Mouse (Mus musculus) adrenal gland (tissue): ENCODE measurements at regions not wholly inside any gene's neighbourhood (a gene's known extent, or its start where the extent isn't known, plus 50 kb on each side); places are given as distances from the start of the nearest gene placed in this dataset.
"Not testable (repeated sequence)": the region's sequence is repeated elsewhere in the genome, so short reads cannot be mapped to it uniquely, and the experiment has no call there.

Source experiments
- intact Hi-C: fragments of 180-260 bp; cut with DNase I; formaldehyde crosslinking; loops from one replicate; pipeline ENCODE4 v1.15.1; 2025

DNA sequence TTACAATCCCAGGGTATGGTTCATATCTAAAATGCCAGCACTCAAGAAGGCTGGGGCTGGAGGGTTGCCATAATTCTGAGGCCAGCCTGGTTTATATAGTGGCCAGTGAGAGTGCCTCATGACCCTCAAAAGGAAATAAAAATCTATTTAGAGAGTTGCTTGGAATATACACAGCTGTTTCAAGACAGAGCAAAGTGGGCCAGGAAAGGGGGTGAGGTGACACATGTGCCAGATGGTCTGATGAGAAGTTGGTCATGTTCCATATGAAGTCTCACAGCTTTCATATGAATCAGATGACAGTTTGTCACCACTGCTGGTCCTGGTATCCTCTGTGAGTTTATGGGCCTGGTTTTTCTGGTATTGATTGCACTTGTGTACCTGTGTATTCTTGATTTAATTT, 261.5 kb upstream of the Ube2e3 start:
- intact Hi-C loops = no loop called here

DNA sequence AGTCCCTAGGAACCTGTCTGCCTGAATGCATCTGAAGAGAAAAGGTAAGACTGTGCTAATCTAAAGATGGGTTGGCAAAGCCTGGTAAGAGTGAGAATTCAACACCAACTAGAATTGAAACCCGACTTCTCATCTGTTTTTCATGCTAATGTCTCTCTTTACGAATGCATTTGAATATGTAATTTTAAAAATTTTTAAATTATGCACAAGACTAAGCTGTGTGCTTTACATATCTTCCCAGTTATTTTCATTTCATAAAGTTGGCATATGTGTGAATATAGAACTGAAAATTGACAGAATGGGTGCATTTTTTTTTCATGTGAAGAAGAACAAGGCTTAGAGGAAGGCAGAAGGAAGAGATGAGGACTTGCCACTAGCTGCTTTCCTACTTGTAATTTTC, 267.2 kb upstream of the Ube2e3 start:
- intact Hi-C loops = no loop called here

DNA sequence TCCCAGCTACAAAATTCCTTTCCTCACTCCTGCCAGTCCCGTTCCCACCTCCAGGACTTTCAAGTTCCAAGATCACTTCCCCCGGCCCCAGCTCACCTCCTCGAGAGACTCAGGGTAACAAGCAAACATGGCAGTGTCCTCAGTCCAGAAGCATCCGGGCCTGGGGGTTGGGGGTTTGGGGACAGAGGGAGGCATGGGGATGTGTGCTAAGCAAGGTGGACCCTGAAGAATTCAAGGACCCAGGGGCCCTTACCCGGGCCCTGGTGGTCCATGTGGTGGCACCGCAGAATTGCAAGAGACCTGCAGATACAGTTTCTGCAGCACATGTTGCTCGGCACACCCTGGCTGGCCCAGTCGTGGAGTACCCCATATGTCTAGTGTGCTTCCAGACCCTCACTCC, 269.9 kb upstream of the Ube2e3 start:
- intact Hi-C loops = no loop called here

DNA sequence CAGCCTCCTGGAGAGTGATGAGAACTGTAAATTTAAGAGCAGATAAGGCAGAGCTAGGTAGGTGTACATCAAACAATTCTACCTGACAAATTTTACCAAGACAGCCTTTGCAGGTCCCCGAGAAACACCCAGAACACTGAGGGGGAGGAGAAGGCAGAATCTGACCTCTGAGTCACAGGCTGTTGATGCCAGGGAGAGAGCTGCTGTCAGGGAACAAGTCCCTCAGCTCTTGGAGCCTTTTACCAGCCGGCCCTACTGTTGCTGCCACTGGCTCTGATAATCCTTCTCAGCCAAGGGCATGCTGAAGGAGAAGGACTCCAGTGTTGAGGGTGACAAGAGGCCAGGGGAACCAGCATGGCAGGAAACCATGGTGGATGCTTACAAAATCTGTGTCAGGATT, 271.7 kb upstream of the Ube2e3 start:
- intact Hi-C loops = no loop called here

DNA sequence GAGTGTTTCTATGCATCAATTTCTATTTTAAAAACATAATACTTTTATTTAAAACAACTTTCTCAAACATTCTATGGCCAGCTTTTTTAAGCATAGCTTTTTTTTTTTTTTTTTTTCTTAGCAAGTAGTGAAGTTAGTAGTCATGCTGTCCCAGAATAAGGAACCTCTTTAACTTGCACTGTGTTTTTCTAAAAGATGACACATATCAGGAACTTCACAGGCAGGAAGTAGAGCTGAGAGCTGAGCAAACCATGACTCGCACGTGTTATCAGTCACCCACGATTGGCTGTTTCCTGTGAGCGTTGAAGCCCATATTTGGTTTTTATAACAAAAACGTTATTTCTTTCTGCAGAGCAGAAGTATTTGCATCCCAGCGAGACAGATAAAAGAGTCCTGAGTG, 287.9 kb upstream of the Ube2e3 start:
- intact Hi-C loops = no loop called here

DNA sequence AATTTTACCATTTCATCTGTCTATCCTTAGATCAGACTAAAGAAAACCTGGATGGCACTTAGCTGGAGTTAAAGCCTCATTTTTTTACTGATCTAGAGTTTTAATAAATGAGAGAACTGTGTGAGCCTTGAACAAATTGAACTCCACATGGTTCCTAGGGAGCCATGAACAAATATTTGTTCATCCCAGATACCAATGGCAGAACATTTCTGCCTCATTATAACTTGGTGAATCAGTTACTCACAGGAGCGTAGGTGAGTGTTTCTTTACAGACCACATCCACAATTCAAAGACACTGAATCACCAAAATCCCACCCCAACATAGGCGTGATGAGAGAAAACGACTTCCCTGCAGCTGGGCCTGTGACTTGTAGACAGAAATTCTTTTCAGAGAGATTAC, 295.4 kb upstream of the Ube2e3 start:
- intact Hi-C loops = no loop called here

DNA sequence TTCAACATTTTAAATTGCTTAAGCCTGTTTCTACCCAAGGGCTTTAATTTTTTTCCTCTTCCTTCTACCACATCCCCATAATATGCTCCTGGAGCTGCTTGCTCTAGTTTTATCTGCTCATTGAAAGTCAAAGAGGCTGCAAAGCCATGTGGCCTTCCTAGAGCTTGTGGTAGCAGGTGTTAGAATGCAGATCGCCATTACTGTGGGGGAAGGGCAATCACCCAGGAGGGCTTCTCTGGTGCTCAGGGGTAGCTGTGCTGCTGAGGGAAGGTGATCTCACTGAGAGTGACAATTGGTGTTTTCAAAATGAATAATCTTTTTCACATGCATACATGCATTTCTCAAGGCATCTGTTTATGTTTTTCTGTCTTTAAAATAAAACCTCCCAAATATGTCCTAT, 309.8 kb upstream of the Ube2e3 start:
- intact Hi-C loops = no loop called here

DNA sequence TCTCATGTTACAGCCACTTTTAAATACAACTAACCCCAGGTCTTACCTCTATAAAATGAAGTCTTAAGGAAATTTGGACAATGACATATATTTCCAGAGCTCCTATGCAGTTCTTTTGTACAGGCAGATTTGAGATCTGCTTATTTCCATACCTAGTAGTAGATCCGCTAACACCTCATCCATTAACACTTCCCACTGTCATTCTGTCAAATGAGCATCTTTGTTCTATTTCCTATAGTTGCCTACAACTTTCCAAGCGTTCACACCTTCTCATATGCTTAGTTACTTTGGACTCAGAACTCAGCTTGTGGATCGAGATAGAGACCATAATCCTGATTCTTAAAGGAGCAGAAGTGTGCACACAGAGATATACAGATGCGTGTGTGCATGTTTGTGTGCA, 316.8 kb upstream of the Ube2e3 start:
- intact Hi-C loops = no loop called here

DNA sequence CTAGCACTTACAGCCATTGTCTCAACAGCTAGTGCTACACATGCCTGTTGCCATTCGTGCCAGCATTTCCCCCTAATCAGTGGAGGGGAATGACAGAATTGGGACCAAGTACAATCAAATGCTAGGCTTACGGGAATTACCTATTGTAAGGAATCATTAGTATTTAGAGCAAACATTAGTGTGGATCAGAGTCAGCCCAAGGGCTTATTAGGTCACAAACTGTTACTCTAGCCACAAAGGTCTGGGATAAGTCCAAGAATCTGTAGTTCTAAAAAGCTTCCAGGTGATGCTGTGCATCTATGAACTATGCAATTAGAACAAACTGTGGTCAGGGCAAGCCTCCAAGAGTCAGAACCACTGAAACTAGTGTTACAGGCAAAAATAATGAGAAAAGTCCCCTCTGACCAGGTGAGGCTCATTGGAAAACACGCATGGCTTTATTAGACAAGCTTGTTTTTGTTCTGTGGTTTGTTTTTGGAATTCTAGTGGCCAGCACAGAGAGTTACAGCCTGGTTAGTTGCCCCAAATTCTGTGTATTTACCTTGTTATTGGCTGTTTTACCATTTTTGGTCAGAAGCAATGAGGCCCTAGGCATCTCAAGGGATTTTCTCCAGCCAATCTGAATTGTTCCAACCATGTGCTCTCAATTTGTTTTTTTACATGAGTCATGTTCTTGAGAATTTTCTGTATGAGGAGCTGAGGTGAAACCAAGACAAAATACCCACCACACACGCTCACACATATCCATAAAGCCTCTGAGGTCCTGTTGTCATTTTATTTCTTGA, 319.0 kb upstream of the Ube2e3 start:
- intact Hi-C loops = no loop called here

DNA sequence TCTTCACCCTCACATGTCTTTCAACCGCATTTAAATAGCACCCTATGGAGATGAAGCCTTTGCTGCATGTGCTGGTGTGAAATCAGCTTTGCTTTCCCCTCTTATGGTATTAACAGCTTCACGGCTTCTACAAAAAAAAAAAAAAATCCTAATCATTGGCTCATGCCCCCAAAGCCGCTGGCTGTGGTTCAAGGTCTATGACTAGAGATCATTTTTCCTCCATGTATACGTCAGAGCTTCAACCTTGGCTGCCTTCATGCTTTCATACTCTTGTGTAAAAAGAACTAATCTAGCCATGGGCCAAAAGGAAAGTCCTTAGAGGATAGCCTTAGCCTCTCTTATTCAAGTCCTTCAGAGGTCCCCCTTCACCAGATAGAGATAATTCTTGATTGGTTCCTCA, 320.6 kb upstream of the Ube2e3 start:
- intact Hi-C loops = no loop called here

DNA sequence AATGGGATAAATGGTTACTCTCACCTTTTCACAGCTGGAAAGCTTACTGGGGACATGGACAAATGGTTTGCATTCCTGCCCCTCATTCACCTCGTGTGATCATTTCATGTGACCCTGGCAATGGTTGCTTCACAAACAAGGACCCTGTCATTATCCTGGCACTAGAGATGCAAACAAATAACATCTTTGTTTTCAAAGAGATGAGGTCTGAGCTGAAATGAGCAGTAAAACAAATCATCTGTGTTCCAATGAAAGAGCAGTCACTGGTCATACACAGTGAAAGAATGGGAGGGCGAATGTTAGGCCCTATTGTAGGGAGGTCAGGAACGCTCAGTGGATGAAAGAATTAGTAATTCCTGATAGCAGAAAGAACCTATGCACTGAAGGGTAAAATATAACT, 327.5 kb upstream of the Ube2e3 start:
- intact Hi-C loops = no loop called here

DNA sequence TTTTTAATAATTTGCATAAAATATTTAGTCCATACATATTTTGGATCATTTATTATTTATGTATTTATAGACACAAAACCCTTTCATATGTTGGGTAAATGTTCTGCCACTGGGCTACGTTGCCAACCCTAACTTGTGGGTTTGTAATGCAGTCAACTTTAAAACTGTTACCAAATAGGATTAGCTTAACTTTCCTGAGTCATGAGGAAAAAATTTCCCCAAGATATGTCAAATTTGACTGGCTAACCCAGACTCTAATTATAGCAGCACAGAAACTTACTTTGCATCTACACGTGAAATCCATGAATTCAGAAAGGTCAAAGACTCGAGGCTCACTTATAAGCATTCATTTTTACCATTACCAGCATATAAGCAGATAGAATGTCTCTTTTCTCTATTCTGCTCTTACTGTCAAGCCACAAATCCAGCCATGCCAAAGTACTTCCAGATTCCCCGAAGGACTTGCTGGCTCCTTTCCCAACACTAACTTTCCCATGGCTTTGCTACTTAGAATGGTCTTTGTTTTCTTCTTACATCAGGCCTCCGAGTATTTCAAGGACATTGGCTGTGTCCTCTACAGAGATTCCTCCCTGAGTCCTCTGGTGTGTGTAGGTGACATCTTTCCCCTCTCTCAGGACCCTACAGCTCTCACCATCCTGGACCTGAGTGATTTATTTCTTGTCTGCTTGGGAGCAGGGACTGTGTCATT, 328.2 kb upstream of the Ube2e3 start:
- intact Hi-C loops = no loop called here

DNA sequence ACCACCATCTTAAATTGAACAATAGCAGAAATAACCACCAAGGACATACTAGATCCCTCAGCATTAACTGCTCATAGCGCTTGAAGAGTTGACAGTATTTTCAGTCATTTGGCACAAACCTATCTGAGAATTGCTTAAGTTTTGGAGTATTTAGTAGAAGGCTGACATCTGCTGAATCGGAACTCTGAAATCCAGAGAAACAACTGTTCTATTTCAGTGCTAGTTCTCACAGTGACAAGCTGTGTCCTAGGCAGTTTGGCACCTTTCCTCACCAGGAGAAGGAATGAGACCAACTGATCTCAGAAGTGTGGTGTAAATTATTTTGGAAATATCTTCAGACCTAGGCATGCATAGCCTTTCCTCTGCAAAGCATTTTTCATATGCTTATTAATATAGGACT, 330.4 kb upstream of the Ube2e3 start:
- intact Hi-C loops = no loop called here

DNA sequence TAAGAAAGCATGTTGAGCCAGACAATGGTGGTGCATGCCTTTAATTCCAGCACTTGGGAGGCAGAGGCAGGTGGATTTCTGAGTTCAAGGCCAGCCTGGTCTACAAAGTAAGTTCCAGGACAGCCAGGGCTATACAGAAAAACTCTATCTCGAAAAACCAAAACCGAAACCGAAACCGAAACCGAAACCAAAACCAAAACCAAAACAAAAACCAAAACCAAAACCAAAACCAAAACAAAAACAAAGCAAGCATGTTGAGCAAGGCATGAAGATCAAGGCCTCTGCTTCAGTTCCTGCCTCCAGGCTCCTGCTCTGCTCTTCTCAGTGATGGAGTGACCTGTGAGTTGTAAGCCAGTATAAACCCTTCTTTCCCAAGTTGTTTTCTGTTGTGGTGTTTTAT, 334.0 kb upstream of the Ube2e3 start:
- intact Hi-C loops = not testable (repeated sequence)

DNA sequence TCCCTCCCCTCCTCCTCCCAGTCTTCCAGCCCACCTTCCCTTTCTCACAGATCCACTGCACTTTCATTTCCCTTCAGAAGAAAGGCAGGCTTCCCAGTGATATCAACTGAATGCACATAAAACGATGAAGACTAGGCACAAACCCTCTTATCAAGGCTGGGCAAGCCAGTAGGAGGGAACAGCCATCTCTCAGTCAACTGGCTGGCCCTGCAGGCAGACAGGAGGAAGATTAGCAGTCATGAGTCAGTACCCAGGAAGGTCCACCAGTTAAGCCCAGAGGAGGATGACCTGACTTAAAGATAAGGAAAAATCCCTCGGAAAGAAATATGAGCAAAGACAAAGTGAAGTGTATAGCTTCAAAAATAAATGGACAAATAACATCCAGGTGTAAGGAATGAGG, 337.4 kb upstream of the Ube2e3 start:
- intact Hi-C loops = no loop called here

DNA sequence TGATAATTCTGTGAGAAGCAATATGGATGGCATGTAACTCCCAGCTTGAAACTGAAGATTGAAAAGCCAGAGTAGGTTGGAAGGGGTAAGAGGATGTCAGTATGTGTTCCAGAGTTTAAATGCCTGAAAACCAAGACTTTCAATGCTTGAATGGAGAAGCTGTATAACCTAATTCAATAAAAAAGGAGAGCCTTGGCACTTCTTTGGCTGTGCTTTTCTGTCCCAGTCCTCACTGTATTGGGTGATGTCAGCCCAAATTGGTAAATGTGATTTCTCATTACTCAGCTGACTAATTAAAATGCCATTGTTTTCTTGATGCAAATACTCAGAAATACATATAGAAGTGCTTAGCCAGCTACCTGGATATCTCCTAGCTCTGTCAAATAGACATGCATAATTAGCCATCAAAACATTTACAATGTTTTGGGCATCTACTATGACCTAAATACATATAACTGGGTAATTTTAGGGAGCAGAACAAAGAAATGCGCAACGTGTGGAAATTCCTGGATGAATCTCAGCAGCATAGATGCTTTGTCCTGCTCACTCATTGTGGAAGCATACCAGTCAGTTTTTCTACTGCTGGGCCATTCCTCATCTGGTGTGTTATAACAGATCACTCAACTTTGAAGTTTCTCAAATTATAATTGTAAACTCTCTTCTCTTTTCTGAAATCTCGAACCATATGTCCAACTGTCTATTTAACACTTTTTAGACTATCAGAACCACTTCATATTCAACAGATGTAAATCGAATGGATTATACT, 347.5 kb upstream of the Ube2e3 start:
- intact Hi-C loops = no loop called here

DNA sequence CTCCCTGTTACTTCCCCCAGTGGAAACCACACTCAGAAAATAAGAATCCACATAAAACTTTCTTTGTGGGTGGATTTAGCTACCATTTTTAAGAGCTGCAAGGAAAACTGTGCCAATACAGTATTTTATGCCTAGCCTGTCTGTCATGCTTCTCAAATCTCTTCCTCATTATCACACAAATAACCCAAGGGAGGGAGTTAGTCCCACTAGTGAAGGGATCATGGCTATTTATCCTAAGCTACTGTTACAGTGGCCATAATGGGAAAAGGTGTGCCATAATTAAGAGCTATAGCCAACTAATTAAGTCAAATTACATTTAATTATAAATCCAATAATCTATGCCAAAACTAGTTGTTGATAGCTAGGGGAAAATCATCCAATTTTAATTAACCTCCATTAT, 374.8 kb upstream of the Ube2e3 start:
- intact Hi-C loops = no loop called here

DNA sequence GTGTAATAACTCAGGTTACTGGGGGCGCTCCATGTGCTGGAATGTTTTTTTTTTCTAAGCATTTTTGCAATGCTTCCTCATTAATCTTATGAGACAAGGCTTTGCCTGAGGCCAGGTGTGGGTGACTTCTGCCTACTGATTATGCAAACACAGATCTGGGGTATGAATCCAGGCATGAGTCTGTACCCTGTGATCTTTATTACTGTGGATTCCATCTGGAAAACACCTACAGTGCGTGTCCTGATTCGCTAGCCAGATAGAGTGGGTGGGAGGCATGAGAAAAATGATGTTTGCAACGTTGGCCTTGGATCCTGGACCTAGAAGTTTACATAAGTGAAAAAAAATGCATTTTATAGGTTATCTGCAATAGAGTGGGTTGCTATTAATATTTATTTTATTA, 387.9 kb upstream of the Ube2e3 start:
- intact Hi-C loops = no loop called here

DNA sequence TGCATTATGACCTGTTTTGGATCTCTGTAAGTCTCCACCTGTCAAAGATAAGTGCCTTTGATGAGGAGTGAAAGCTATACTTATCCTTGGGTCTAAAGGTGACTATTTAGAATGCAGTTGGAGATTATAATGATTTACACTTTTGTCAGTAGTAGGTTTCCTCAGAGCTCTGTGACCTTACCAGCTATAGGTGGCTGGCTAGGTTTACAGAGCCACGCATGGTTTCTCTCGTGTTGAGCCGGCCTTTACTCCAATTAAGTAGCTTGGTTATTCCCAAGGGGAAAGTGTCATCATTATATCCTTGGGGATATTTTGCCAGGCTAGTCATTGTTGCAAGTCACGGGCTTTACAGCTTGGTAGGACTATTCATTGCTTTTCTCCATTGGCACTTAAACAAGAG, 408.5 kb upstream of the Ube2e3 start:
- intact Hi-C loops = no loop called here

DNA sequence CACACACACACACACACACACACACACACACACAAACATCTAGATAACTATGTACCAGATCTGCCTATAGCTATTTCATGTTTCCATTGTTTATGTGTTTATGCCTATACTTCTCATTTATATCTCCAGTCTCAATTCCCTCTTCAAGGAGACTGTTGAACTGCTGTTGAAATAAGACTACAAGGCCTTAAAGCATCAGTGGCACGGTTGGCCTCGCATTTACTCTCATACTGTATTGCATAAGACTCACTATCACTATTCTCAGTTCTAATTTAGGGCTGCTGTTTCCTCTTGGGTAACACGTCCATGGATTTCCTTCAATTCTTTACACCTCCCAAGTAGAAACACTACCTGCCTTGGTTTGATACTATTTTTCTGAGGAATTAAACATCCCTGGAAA, 414.5 kb upstream of the Ube2e3 start:
- intact Hi-C loops = no loop called here

DNA sequence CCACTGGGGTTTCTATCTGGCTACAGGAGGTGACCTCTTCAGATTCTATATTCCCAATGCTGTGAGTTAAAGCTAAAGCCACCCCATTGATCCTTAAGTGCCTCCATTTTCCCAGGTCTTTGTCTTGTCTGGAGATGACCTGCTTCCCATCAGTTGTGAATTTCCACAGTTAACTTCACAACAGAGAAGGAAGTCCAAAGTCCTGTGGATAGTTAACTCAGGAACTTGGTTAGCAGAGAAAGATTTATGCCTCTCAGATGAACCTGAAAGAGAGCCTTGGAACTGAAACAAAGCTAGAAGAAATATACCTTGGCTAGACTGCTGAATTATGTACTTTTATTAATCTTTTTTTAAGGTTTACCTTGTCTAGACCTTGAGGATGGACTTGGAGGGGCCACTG, 431.1 kb upstream of the Ube2e3 start:
- intact Hi-C loops = no loop called here

DNA sequence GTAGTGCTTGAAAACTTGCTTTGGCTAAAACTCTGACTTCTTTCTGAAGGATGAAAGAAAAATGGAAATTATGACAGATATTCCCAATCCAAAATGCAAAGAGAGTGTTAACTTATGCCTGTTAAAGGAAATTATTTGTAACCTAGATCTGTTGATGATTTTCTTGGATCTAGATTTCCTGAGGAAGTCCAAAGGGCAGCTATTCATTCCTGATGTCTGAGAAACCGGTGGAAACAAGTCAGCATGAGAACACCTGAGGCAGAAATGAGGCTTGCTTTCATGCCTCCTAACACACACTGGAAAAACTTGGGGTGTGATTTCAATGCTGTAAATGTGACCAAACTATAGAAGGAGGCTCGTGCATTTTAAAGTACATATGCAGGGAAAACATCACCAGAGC, 432.9 kb upstream of the Ube2e3 start:
- intact Hi-C loops = no loop called here
